Mouse (Mus musculus) neural tube, embryonic 11.5 days (tissue): Measurements from ENCODE around the gene Phyh. TPM values are rescaled to one million over a fixed set of nuclear protein-coding genes. Genes with fewer than 3 reads are reported as not detected.

Source experiments
- ATAC-seq: fragments of 200-750 bp; cut with Nextera tagmentation; 2 replicates; pipeline ENCODE4 v1.8.0; 2017; ENCODE audit warnings: moderate number of reproducible peaks, mild to moderate bottlenecking, moderate TSS enrichment, moderate library complexity; ENCODE audit not compliant: insufficient read depth, low FRiP score, low TSS enrichment
- DNase-seq: peaks from one replicate; pipeline ENCODE4 v3.0.0-alpha.2; 2015; ENCODE audit warnings: low spot score
- H3K27ac ChIP-seq: fragments of 300-500 bp; sonication (generic); 2 replicates; pipeline ENCODE4 v1.5.1; 2014; ENCODE audit warnings: low read depth, mild to moderate bottlenecking, low read length
- H3K27me3 ChIP-seq: fragments of 300-500 bp; sonication (generic); 2 replicates; pipeline ENCODE4 v1.6.1; 2014; ENCODE audit warnings: mild to moderate bottlenecking, low read length, mixed read lengths; ENCODE audit not compliant: control insufficient read depth, insufficient read depth
- H3K36me3 ChIP-seq: fragments of 300-500 bp; sonication (generic); 2 replicates; pipeline ENCODE4 v1.6.1; 2014; ENCODE audit warnings: mild to moderate bottlenecking, low read length, moderate library complexity, mixed read lengths; ENCODE audit not compliant: control insufficient read depth, insufficient read depth
- H3K4me1 ChIP-seq: fragments of 300-500 bp; sonication (generic); 2 replicates; pipeline ENCODE4 v1.6.1; 2014; ENCODE audit warnings: low read length, mixed read lengths; ENCODE audit not compliant: control insufficient read depth, insufficient read depth
- H3K4me2 ChIP-seq: fragments of 300-500 bp; sonication (generic); 2 replicates; pipeline ENCODE4 v1.6.1; 2014; ENCODE audit warnings: low read depth, mild to moderate bottlenecking, moderate library complexity
- H3K4me3 ChIP-seq: fragments of 300-500 bp; sonication (generic); 2 replicates; pipeline ENCODE4 v1.5.1; 2014; ENCODE audit warnings: low read depth, low read length
- H3K9ac ChIP-seq: fragments of 300-500 bp; sonication (generic); 2 replicates; pipeline ENCODE4 v1.6.1; 2014; ENCODE audit warnings: mild to moderate bottlenecking, low read length
- H3K9me3 ChIP-seq: fragments of 300-500 bp; sonication (generic); 2 replicates; pipeline ENCODE4 v1.6.1; 2016; ENCODE audit warnings: low read length; ENCODE audit not compliant: control insufficient read depth
- WGBS: fragments of 180-500 bp; shearing (Covaris S2); extraction: QIAGEN DNeasy Blood & Tissue Kit; methylation state at CpG from one replicate; pipeline ENCODE4 v1.1.7; 2014; 5-methylcytosine and 5-hydroxymethylcytosine counted together
- polyA plus RNA-seq: library from polyadenylated mRNA; unstranded; fragments of >200 nt; fragmentation: Nextera tagmentation; extraction: Ambion mirVana; gene quantifications from 2 replicates; pipeline ENCODE4 v1.2.1, GENCODE M21; 2014

Gene Phyh
- polyA plus RNA-seq, result 39.5 and 41.7 TPM in 2 replicates

- ATAC-seq (peak; percentile 95), DNase-seq (peak; percentile 87)
- peak within 1 kb of the TSS; percentile 59 for H3K9ac ChIP-seq
- WGBS, result 8% methylated on average over 35 of the region's 35 CpGs
- peak within 1 kb of the TSS; percentile 41 for H3K4me3 ChIP-seq
- no peaks in the 10 kb centered on the region for H3K9me3 ChIP-seq
- peak within 1 kb of the TSS; percentile 56 for H3K4me2 ChIP-seq
- H3K36me3 ChIP-seq, result no peaks in the 10 kb centered on the region
- H3K27me3 ChIP-seq, result no peaks in the 10 kb centered on the region
- H3K4me1 ChIP-seq, result no peaks in the 10 kb centered on the region; the same call in 1 of the 2 replicates
- no peak within 1 kb of the TSS for H3K27ac ChIP-seq
Observed at GRCm38 (mm10) chr2:4918860-4919739, at the start of gene Phyh. Gene Phyh, plus strand, starts transcription at chr2:4919019.

GRCm38 (mm10) chr2:4872740-4873139, 46.1 kb upstream of the Phyh start:
- Histone ChIP-seq H3K4me1 (no peaks in the 10 kb centered on the region), H3K4me3 (no peak overlapping the region), H3K9ac (no peak overlapping the region), H3K27ac (no peak overlapping the region), H3K4me2 (no peak overlapping the region), H3K36me3 (no peaks in the 10 kb centered on the region), H3K27me3 (no peaks in the 10 kb centered on the region), H3K9me3 (no peaks in the 10 kb centered on the region)
- DNase-seq, result no peak
- ATAC-seq, result no peak
- WGBS, result 84% methylated on average over 9 of the region's 9 CpGs

- 78% methylated on average over 6 of the region's 6 CpGs for WGBS
- Histone ChIP-seq H3K27me3 (no peaks in the 10 kb centered on the region), H3K4me3 (no peak overlapping the region), H3K27ac (no peak overlapping the region), H3K4me2 (no peak overlapping the region), H3K36me3 (no peaks in the 10 kb centered on the region), H3K4me1 (no peaks in the 10 kb centered on the region), H3K9ac (no peak overlapping the region), H3K9me3 (no peaks in the 10 kb centered on the region)
- DNase-seq (no peak), ATAC-seq (no peak)
Observed at GRCm38 (mm10) chr2:4873331-4873730, 45.5 kb upstream of the Phyh start.

- Histone ChIP-seq H3K4me2 (no peak overlapping the region), H3K9me3 (no peaks in the 10 kb centered on the region), H3K27me3 (no peaks in the 10 kb centered on the region), H3K4me3 (no peak overlapping the region), H3K4me1 (no peaks in the 10 kb centered on the region), H3K9ac (no peak overlapping the region), H3K27ac (no peak overlapping the region), H3K36me3 (no peaks in the 10 kb centered on the region)
- WGBS, result 57% methylated on average over 1 of the region's 1 CpGs
- ATAC-seq (no peak), DNase-seq (no peak)
Observed at GRCm38 (mm10) chr2:4875090-4875489, 43.7 kb upstream of the Phyh start.

GRCm38 (mm10) chr2:4876131-4876530, 42.7 kb upstream of the Phyh start:
- 74% methylated on average over 3 of the region's 3 CpGs for WGBS
- no peak for DNase-seq
- no peak overlapping the region for H3K9ac ChIP-seq

GRCm38 (mm10) chr2:4880737-4881349, 38.0 kb upstream of the Phyh start:
- 3% methylated on average over 20 of the region's 20 CpGs for WGBS
- H3K4me2 ChIP-seq, result peak overlapping the region; percentile 55
- H3K27me3 ChIP-seq, result no peaks in the 10 kb centered on the region
- H3K36me3 ChIP-seq, result no peaks in the 10 kb centered on the region
- peaks cover 11% of the 10 kb centered on the region for H3K4me1 ChIP-seq
- H3K27ac ChIP-seq, result peak overlapping the region; percentile 100
- DNase-seq, result no peak
- H3K9me3 ChIP-seq, result no peaks in the 10 kb centered on the region
- H3K9ac ChIP-seq, result peak overlapping the region; percentile 99
- H3K4me3 ChIP-seq, result peak overlapping the region; percentile 93
- ATAC-seq, result peak; percentile 28

More at GRCm38 (mm10) chr2:4876131-4876530, 42.7 kb upstream of the Phyh start:
- Histone ChIP-seq H3K9me3 (no peaks in the 10 kb centered on the region), H3K27ac (no peak overlapping the region), H3K36me3 (no peaks in the 10 kb centered on the region), H3K4me1 (peaks cover 3% of the 10 kb centered on the region; the same call in 1 of the 2 replicates), H3K27me3 (no peaks in the 10 kb centered on the region), H3K4me2 (no peak overlapping the region), H3K4me3 (no peak overlapping the region)
- ATAC-seq, result no peak

GRCm38 (mm10) chr2:4881350-4882248, 37.2 kb upstream of the Phyh start, which contains the start of gene Sephs1:
Gene Sephs1, plus strand, starts transcription at chr2:4881564.
- ATAC-seq (peak; percentile 65), DNase-seq (peak; percentile 91)
- 0% methylated on average over 58 of the region's 115 CpGs for WGBS
- peak within 1 kb of the TSS; percentile 99 for H3K9ac ChIP-seq
- peaks cover 11% of the 10 kb centered on the region for H3K4me1 ChIP-seq
- H3K27me3 ChIP-seq, result no peaks in the 10 kb centered on the region
- no peaks in the 10 kb centered on the region for H3K9me3 ChIP-seq
- H3K36me3 ChIP-seq, result peaks cover 5% of the 10 kb centered on the region
- H3K4me2 ChIP-seq, result peak within 1 kb of the TSS; percentile 55
- H3K27ac ChIP-seq, result peak within 1 kb of the TSS; percentile 100
- peak within 1 kb of the TSS; percentile 93 for H3K4me3 ChIP-seq

GRCm38 (mm10) chr2:4882249-4882791, 36.5 kb upstream of the Phyh start:
- peak; percentile 70 for ATAC-seq
- DNase-seq, result peak; percentile 79
- H3K27me3 ChIP-seq, result no peaks in the 10 kb centered on the region
- peak overlapping the region; percentile 93 for H3K4me3 ChIP-seq
- peak overlapping the region; percentile 55 for H3K4me2 ChIP-seq
- peak overlapping the region; percentile 99 for H3K9ac ChIP-seq
- H3K4me1 ChIP-seq, result peaks cover 11% of the 10 kb centered on the region
- WGBS, result 0% methylated on average over 50 of the region's 63 CpGs
- peak overlapping the region; percentile 100 for H3K27ac ChIP-seq
- peaks cover 9% of the 10 kb centered on the region for H3K36me3 ChIP-seq
- H3K9me3 ChIP-seq, result no peaks in the 10 kb centered on the region
